Mouse (Mus musculus) midbrain, postnatal 0 days (tissue): Measurements from ENCODE around the gene Tor2a. TPM values are rescaled to one million over a fixed set of nuclear protein-coding genes. Genes with fewer than 3 reads are reported as not detected.

Experiments used
- ATAC-seq: fragments of 200-750 bp; cut with Nextera tagmentation; 2 replicates; pipeline ENCODE4 v1.8.0; 2017; ENCODE audit warnings: moderate number of reproducible peaks, mild to moderate bottlenecking, moderate TSS enrichment, moderate library complexity; ENCODE audit not compliant: low FRiP score
- DNase-seq: peaks from one replicate; pipeline ENCODE4 v3.0.0-alpha.2; 2015; ENCODE audit warnings: low spot score
- H3K27ac ChIP-seq: fragments of 300-500 bp; sonication (generic); 2 replicates; pipeline ENCODE4 v1.5.1; 2014; ENCODE audit warnings: low read depth, mild to moderate bottlenecking, low read length, mixed read lengths
- H3K27me3 ChIP-seq: fragments of 300-500 bp; sonication (generic); 2 replicates; pipeline ENCODE4 v1.6.1; 2014; ENCODE audit warnings: low read length, control low read depth, mixed read lengths; ENCODE audit not compliant: insufficient read depth
- H3K36me3 ChIP-seq: fragments of 300-500 bp; sonication (generic); 2 replicates; pipeline ENCODE4 v1.6.1; 2014; ENCODE audit warnings: low read length, control low read depth, mixed read lengths; ENCODE audit not compliant: insufficient read depth
- H3K4me1 ChIP-seq: fragments of 300-500 bp; sonication (generic); 2 replicates; pipeline ENCODE4 v1.6.1; 2014; ENCODE audit warnings: mild to moderate bottlenecking, control low read depth, antibody characterized with exemption, low read length, mixed read lengths; ENCODE audit not compliant: insufficient read depth
- H3K4me2 ChIP-seq: fragments of 300-500 bp; sonication (generic); 2 replicates; pipeline ENCODE4 v1.6.1; 2014; ENCODE audit warnings: low read depth, mild to moderate bottlenecking, low read length, mixed read lengths; ENCODE audit not compliant: poor library complexity, severe bottlenecking
- H3K4me3 ChIP-seq: fragments of 300-500 bp; sonication (generic); 2 replicates; pipeline ENCODE4 v1.5.1; 2014; ENCODE audit warnings: low read depth, mild to moderate bottlenecking, low read length, moderate library complexity
- H3K9ac ChIP-seq: fragments of 300-500 bp; sonication (generic); replicated peaks from 2 replicates; pipeline ENCODE4 v1.6.1; 2014; ENCODE audit warnings: mild to moderate bottlenecking, low read length, moderate library complexity, mixed read lengths; ENCODE audit not compliant: poor library complexity, severe bottlenecking
- H3K9me3 ChIP-seq: fragments of 300-500 bp; sonication (generic); 2 replicates; pipeline ENCODE4 v1.6.1; 2016; ENCODE audit warnings: low read length, control low read depth
- CTCF ChIP-seq: IDR thresholded peaks from 2 replicates; pipeline ENCODE4 v1.5.1; 2016; ENCODE audit warnings: antibody characterized with exemption, mild to moderate bottlenecking
- WGBS: fragments of 180-500 bp; shearing (Covaris S2); extraction: QIAGEN DNeasy Blood & Tissue Kit; methylation state at CpG from one replicate; pipeline ENCODE4 v1.1.7; 2014; 5-methylcytosine and 5-hydroxymethylcytosine counted together
- polyA plus RNA-seq: library from polyadenylated mRNA; unstranded; fragments of >200 nt; fragmentation: Nextera tagmentation; extraction: Ambion mirVana; gene quantifications from 2 replicates; pipeline ENCODE4 v1.2.1, GENCODE M21; 2015
- total RNA-seq: library from RNA; depleted of rRNA; stranded (reverse); fragments of >200 nt; gene quantifications from 2 replicates; pipeline ENCODE4 v1.2.3, GENCODE M21; 2014; rRNA removed

The Tor2a gene
- total RNA-seq (43.8 and 72.8 TPM in 2 replicates), polyA plus RNA-seq (42.0 and 44.9 TPM in 2 replicates)

GRCm38 (mm10) chr2:32757056-32757845, at the start of gene Tor2a:
Tor2a (plus strand) TSS chr2:32757234.
- Histone ChIP-seq H3K36me3 (peaks cover 41% of the 10 kb centered on the region), H3K27ac (peak within 1 kb of the TSS; percentile 98), H3K4me2 (peak within 1 kb of the TSS; percentile 61), H3K27me3 (no peaks in the 10 kb centered on the region), H3K4me1 (no peaks in the 10 kb centered on the region), H3K9me3 (no peaks in the 10 kb centered on the region), H3K4me3 (peak within 1 kb of the TSS; percentile 75), H3K9ac (peak within 1 kb of the TSS; percentile 97)
- peak; percentile 93 for ATAC-seq
- DNase-seq = peak; percentile 98
- TF ChIP-seq CTCF = peak; percentile 94
- under 1% methylated on average over 65 of the region's 66 CpGs for WGBS

GRCm38 (mm10) chr2:32708643-32709042, 48.4 kb upstream of the Tor2a start:
- 43% methylated on average over 3 of the region's 3 CpGs for WGBS

GRCm38 (mm10) chr2:32709521-32710137, 47.4 kb upstream of the Tor2a start:
- no peak overlapping the region for H3K4me2 ChIP-seq
- no peak for TF ChIP-seq CTCF
- H3K27ac ChIP-seq = no peak overlapping the region
- peaks cover 47% of the 10 kb centered on the region for H3K36me3 ChIP-seq
- H3K9ac ChIP-seq = no peak overlapping the region
- H3K27me3 ChIP-seq = no peaks in the 10 kb centered on the region
- no peaks in the 10 kb centered on the region for H3K9me3 ChIP-seq
- H3K4me1 ChIP-seq = peaks cover 8% of the 10 kb centered on the region; the same call in 1 of the 2 replicates
- 92% methylated on average over 20 of the region's 20 CpGs for WGBS
- H3K4me3 ChIP-seq = no peak overlapping the region
- ATAC-seq = no peak
- no peak for DNase-seq

More at GRCm38 (mm10) chr2:32708643-32709042, 48.4 kb upstream of the Tor2a start:
- ATAC-seq = no peak
- H3K36me3 ChIP-seq = peaks cover 50% of the 10 kb centered on the region
- peak; percentile 87 for TF ChIP-seq CTCF
- DNase-seq = peak; percentile 72
- H3K27ac ChIP-seq = no peak overlapping the region
- H3K4me3 ChIP-seq = no peak overlapping the region
- H3K4me1 ChIP-seq = peaks cover 5% of the 10 kb centered on the region; the same call in 1 of the 2 replicates
- H3K27me3 ChIP-seq = no peaks in the 10 kb centered on the region
- H3K4me2 ChIP-seq = no peak overlapping the region
- H3K9me3 ChIP-seq = no peaks in the 10 kb centered on the region
- no peak overlapping the region for H3K9ac ChIP-seq

GRCm38 (mm10) chr2:32710425-32710824, 46.6 kb upstream of the Tor2a start:
- Histone ChIP-seq H3K27me3 (no peaks in the 10 kb centered on the region), H3K4me2 (no peak overlapping the region), H3K9ac (no peak overlapping the region), H3K4me1 (peaks cover 8% of the 10 kb centered on the region; the same call in 1 of the 2 replicates), H3K36me3 (peaks cover 41% of the 10 kb centered on the region), H3K27ac (no peak overlapping the region), H3K9me3 (no peaks in the 10 kb centered on the region), H3K4me3 (no peak overlapping the region)
- no peak for TF ChIP-seq CTCF
- no peak for DNase-seq
- ATAC-seq = no peak
- WGBS = 83% methylated on average over 5 of the region's 5 CpGs

- Histone ChIP-seq H3K4me1 (peaks cover 8% of the 10 kb centered on the region; the same call in 1 of the 2 replicates), H3K9me3 (no peaks in the 10 kb centered on the region), H3K36me3 (peaks cover 33% of the 10 kb centered on the region), H3K9ac (peak overlapping the region; percentile 86; the same call in 1 of the 2 replicates), H3K4me3 (peak overlapping the region; percentile 90), H3K4me2 (peak overlapping the region; percentile 97), H3K27me3 (no peaks in the 10 kb centered on the region), H3K27ac (0 out of 2 replicates have a peak overlapping the region, but pooled peaks have one; percentile 92)
- ATAC-seq (no peak), DNase-seq (no peak)
- 30% methylated on average over 9 of the region's 9 CpGs for WGBS
- peak; percentile 27; the same call in 1 of the 2 replicates for TF ChIP-seq CTCF
Measured at GRCm38 (mm10) chr2:32711301-32712056, 45.6 kb upstream of the Tor2a start.
